Comparison of ENCODE assay signal across 9 mouse cellular contexts in genomic region chr10:76203798-76204283, GRCm38 (mm10). TPM values are rescaled to one million over a fixed set of nuclear protein-coding genes. Genes with fewer than 3 reads are reported as not detected.
DNase-seq lines count a peak whose midpoint lies in the region; ATAC-seq and TF ChIP-seq lines count a peak whose summit lies in the region.
"Had no signal": no experiment of that assay in that cellular context is flagged by ENCODE, and none has a peak within 500 bp of the region (broad histone marks: within the 10 kb centered on the region; RNA-seq: fewer than 3 reads in every experiment).

No protein-coding gene starts in this region.

- peak; percentile 53 for TF ChIP-seq CTCF in gastrocnemius, adult 2 months (IDR thresholded peaks at IDR 0.05)

- H3K9me3 ChIP-seq in embryonic facial prominence, embryonic 15.5 days (replicated peaks): no peaks in the 10 kb centered on the region
- H3K9me3 ChIP-seq in hindbrain, embryonic 16.5 days (ENCODE audit: control insufficient read depth, low read length): no peaks in the 10 kb centered on the region
- no peaks in the 10 kb centered on the region for H3K9me3 ChIP-seq in limb, embryonic 14.5 days (ENCODE audit: control insufficient read depth, low read length)

- no peak for TF ChIP-seq POLR2A in limb, embryonic 14.5 days (IDR thresholded peaks at IDR 0.05; ENCODE audit: borderline replicate concordance, extremely low read depth, insufficient read depth, insufficient read length)

- ATAC-seq in embryonic facial prominence, embryonic 15.5 days (ENCODE audit: insufficient number of reproducible peaks, low FRiP score, low TSS enrichment, low read depth): peak; percentile 47; the same call in 1 of the 2 replicates
- ATAC-seq in hindbrain, embryonic 16.5 days: peak; percentile 37
- ATAC-seq in limb, embryonic 14.5 days (ENCODE audit: low FRiP score, low read depth): peak; percentile 19; the same call in 1 of the 2 replicates
- ATAC-seq in monocyte, adult 5-6 weeks (replicated peaks; ENCODE audit: insufficient number of reproducible peaks, low FRiP score, low TSS enrichment, poor library complexity, severe bottlenecking): no peak

- intact Hi-C loops in gastrocnemius, adult 2 months (cut with DNase I): no loop called here
- intact Hi-C loops in gastrocnemius, postnatal 36 days (cut with DNase I): no loop called here

- H3K36me3 ChIP-seq in embryonic facial prominence, embryonic 15.5 days: peaks cover 26% of the 10 kb centered on the region
- peaks cover 15% of the 10 kb centered on the region for H3K36me3 ChIP-seq in hindbrain, embryonic 16.5 days (ENCODE audit: control insufficient read depth, insufficient read depth, low read length)
- H3K36me3 ChIP-seq in limb, embryonic 14.5 days (ENCODE audit: control insufficient read depth, insufficient read depth, low read length): peaks cover 25% of the 10 kb centered on the region

- H3K4me3 ChIP-seq in gastrocnemius, adult 2 months: peak overlapping the region; percentile 61
- H3K4me3 ChIP-seq in embryonic facial prominence, embryonic 15.5 days (replicated peaks): peak overlapping the region; percentile 37
- peak overlapping the region; percentile 39 for H3K4me3 ChIP-seq in hindbrain, embryonic 16.5 days (ENCODE audit: low read length)
- peak overlapping the region; percentile 37 for H3K4me3 ChIP-seq in limb, embryonic 14.5 days (replicated peaks; ENCODE audit: low read length)

- H3K27me3 ChIP-seq in embryonic facial prominence, embryonic 15.5 days: no peaks in the 10 kb centered on the region
- no peaks in the 10 kb centered on the region for H3K27me3 ChIP-seq in hindbrain, embryonic 16.5 days (replicated peaks; ENCODE audit: control insufficient read depth, insufficient read depth, low read length)
- no peaks in the 10 kb centered on the region for H3K27me3 ChIP-seq in limb, embryonic 14.5 days (ENCODE audit: control insufficient read depth, insufficient read depth, low read length)

- no peak overlapping the region for H3K9ac ChIP-seq in embryonic facial prominence, embryonic 15.5 days
- H3K9ac ChIP-seq in hindbrain, embryonic 16.5 days (ENCODE audit: low read depth, low read length): peak overlapping the region; percentile 53
- peak overlapping the region; percentile 55 for H3K9ac ChIP-seq in limb, embryonic 14.5 days (ENCODE audit: low read depth, low read length, severe bottlenecking)

- H3K4me1 ChIP-seq in embryonic facial prominence, embryonic 15.5 days: no peaks in the 10 kb centered on the region
- H3K4me1 ChIP-seq in hindbrain, embryonic 16.5 days (ENCODE audit: control insufficient read depth, insufficient read depth, low read depth, low read length): 0 out of 2 replicates have a peak, but pooled peaks cover 2% of the 10 kb centered on the region
- H3K4me1 ChIP-seq in limb, embryonic 14.5 days (ENCODE audit: control insufficient read depth, insufficient read depth, low read length): no peaks in the 10 kb centered on the region

- H3K4me2 ChIP-seq in embryonic facial prominence, embryonic 15.5 days (replicated peaks): peak overlapping the region; percentile 49
- peak overlapping the region; percentile 63 for H3K4me2 ChIP-seq in hindbrain, embryonic 16.5 days (ENCODE audit: low read length)
- peak overlapping the region; percentile 55 for H3K4me2 ChIP-seq in limb, embryonic 14.5 days (replicated peaks; ENCODE audit: low read depth, low read length, severe bottlenecking)

- H3K27ac ChIP-seq in gastrocnemius, adult 2 months: no peak overlapping the region
- no peak overlapping the region for H3K27ac ChIP-seq in embryonic facial prominence, embryonic 15.5 days (replicated peaks)
- H3K27ac ChIP-seq in hindbrain, embryonic 16.5 days (ENCODE audit: low read depth, low read length): no peak overlapping the region
- H3K27ac ChIP-seq in limb, embryonic 14.5 days (replicated peaks; ENCODE audit: low read depth, low read length): no peak overlapping the region

- no peak for DNase-seq in gastrocnemius, adult 2 months
- no peak for DNase-seq in gastrocnemius, postnatal 36 days
- peak; percentile 21 for DNase-seq in adipocyte (ENCODE audit: low spot score)
- DNase-seq in limb, embryonic 14.5 days (ENCODE audit: low spot score): peak; percentile 65
- DNase-seq in naive thymus-derived CD4-positive, alpha-beta T cell, adult 2 months (ENCODE audit: low read depth): peak; percentile 32

- 9% methylated on average over 18 of the region's 18 CpGs for WGBS in embryonic facial prominence, embryonic 15.5 days
- WGBS in hindbrain, embryonic 16.5 days: 25% methylated on average over 17 of the region's 18 CpGs
- WGBS in limb, embryonic 14.5 days: 25% methylated on average over 17 of the region's 18 CpGs

RNA-seq across cellular contexts. Expression of gene Prmt2, which starts 33.8 kb away (rescaled TPM):
- 1 to 10 TPM; 2.4 to 4.0 TPM for total RNA-seq in gastrocnemius, adult 2 months (2021)
- 1 to 10 TPM; 1.7 to 2.7 TPM for total RNA-seq in gastrocnemius, postnatal 36 days (2021)
- polyA plus RNA-seq in embryonic facial prominence, embryonic 15.5 days (2015; fragmentation: Nextera tagmentation; extraction: Ambion mirVana): 59.4 and 61.7 TPM in 2 replicates
- 364 and 368 TPM in 2 replicates for polyA plus RNA-seq in hindbrain, embryonic 16.5 days (2015; fragmentation: Nextera tagmentation; extraction: Ambion mirVana)
- 61.4 and 70.6 TPM in 2 replicates for polyA plus RNA-seq in limb, embryonic 14.5 days (2012; rRNA removed)
- polyA plus RNA-seq in limb, embryonic 14.5 days (2014; fragmentation: Nextera tagmentation; extraction: Ambion mirVana): 57.9 and 61.9 TPM in 2 replicates
- 4.3 to 12.5 TPM (median 5.0 TPM) in 3 replicates for total RNA-seq in monocyte, adult 5-6 weeks (2017)

RNA-seq across cellular contexts. Expression of gene S100b, which starts 49.8 kb away (rescaled TPM):
- 1 to 10 TPM; 1.3 to 1.5 TPM for total RNA-seq in gastrocnemius, adult 2 months (2021)
- total RNA-seq in gastrocnemius, postnatal 36 days (2021): 1 to 10 TPM; 1.2 to 3.5 TPM
- polyA plus RNA-seq in embryonic facial prominence, embryonic 15.5 days (2015; fragmentation: Nextera tagmentation; extraction: Ambion mirVana): 8.5 and 9.3 TPM in 2 replicates
- 6.2 and 7.9 TPM in 2 replicates for polyA plus RNA-seq in hindbrain, embryonic 16.5 days (2015; fragmentation: Nextera tagmentation; extraction: Ambion mirVana)
- 20.1 and 21.5 TPM in 2 replicates for polyA plus RNA-seq in limb, embryonic 14.5 days (2012; rRNA removed)
- 8.5 and 9.9 TPM in 2 replicates for polyA plus RNA-seq in limb, embryonic 14.5 days (2014; fragmentation: Nextera tagmentation; extraction: Ambion mirVana)
- not detected in 3 replicates for total RNA-seq in monocyte, adult 5-6 weeks (2017)

RNA-seq across cellular contexts. Expression of gene Slc5a4a, which starts 56.6 kb away (rescaled TPM):
- not detected for total RNA-seq in gastrocnemius, adult 2 months (2021)
- total RNA-seq in gastrocnemius, postnatal 36 days (2021): not detected
- polyA plus RNA-seq in embryonic facial prominence, embryonic 15.5 days (2015; fragmentation: Nextera tagmentation; extraction: Ambion mirVana): not detected in 2 replicates
- polyA plus RNA-seq in hindbrain, embryonic 16.5 days (2015; fragmentation: Nextera tagmentation; extraction: Ambion mirVana): 0.10 and 0.11 TPM in 2 replicates
- 0.03 TPM in 1 of 2 replicates, not detected in the other for polyA plus RNA-seq in limb, embryonic 14.5 days (2012; rRNA removed)
- not detected in 2 replicates for polyA plus RNA-seq in limb, embryonic 14.5 days (2014; fragmentation: Nextera tagmentation; extraction: Ambion mirVana)
- not detected in 3 replicates for total RNA-seq in monocyte, adult 5-6 weeks (2017)
- total RNA-seq: layer of hippocampus, postnatal 25 days had no signal

Comparison
In these comparisons a context has a peak if more than half of its experiments do, and no peak if none do; other contexts are left out.
1. DNase-seq: peak in adipocyte (single experiment), limb, embryonic 14.5 days (single experiment) and naive thymus-derived CD4-positive, alpha-beta T cell, adult 2 months (single experiment); none in gastrocnemius, adult 2 months (single experiment) and gastrocnemius, postnatal 36 days (0 of 2).
2. Peak in every context shown above with its lines, with median percentiles within 50 percentile points of each other: H3K4me3 ChIP-seq and H3K4me2 ChIP-seq.